Mouse (Mus musculus): ENCODE measurements around the gene Sipa1.
A peak's percentile ranks its signal among the peaks of the same experiment; 100 is the strongest.

Gene Sipa1

GRCm38 (mm10) chr19:5605126-5605525, 58.4 kb downstream of the Sipa1 start:
- no peak for DNase-seq (ENCODE audit: low spot score)

GRCm38 (mm10) chr19:5603664-5604063, 59.8 kb downstream of the Sipa1 start:
- DNase-seq (ENCODE audit: low spot score): no peak

GRCm38 (mm10) chr19:5601752-5602541, 61.6 kb downstream of the Sipa1 start, which contains the start of gene Rnaseh2c:
Gene Rnaseh2c, plus strand, starts transcription at chr19:5601873.
- DNase-seq (ENCODE audit: low spot score): peak; percentile 63

Measured in layer of hippocampus, adult 9-10 months (tissue).